Mouse (Mus musculus) limb, embryonic 11.5 days (tissue): ENCODE results near the gene Ube2d2b. TPM values are rescaled to one million over a fixed set of nuclear protein-coding genes. Genes with fewer than 3 reads are reported as not detected.

Experiments
- ATAC-seq: fragments of 200-750 bp; cut with Nextera tagmentation; 2 replicates; pipeline ENCODE4 v1.8.0; 2017; ENCODE audit warnings: low read depth; ENCODE audit not compliant: insufficient number of reproducible peaks, low FRiP score, low TSS enrichment
- DNase-seq: peaks from one replicate; pipeline ENCODE4 v3.0.0-alpha.2; 2015; ENCODE audit warnings: low spot score
- H3K27ac ChIP-seq: fragments of 300-500 bp; sonication (generic); replicated peaks from 2 replicates; pipeline ENCODE4 v1.5.1; 2014; ENCODE audit warnings: low read depth, mild to moderate bottlenecking, low read length
- H3K27me3 ChIP-seq: fragments of 300-500 bp; sonication (generic); 2 replicates; pipeline ENCODE4 v1.6.1; 2014; ENCODE audit warnings: mild to moderate bottlenecking, low read length, mixed read lengths; ENCODE audit not compliant: control insufficient read depth, insufficient read depth
- H3K36me3 ChIP-seq: fragments of 300-500 bp; sonication (generic); 2 replicates; pipeline ENCODE4 v1.6.1; 2014; ENCODE audit warnings: mild to moderate bottlenecking, low read length, moderate library complexity, mixed read lengths; ENCODE audit not compliant: control insufficient read depth, insufficient read depth
- H3K4me1 ChIP-seq: fragments of 300-500 bp; sonication (generic); 2 replicates; pipeline ENCODE4 v1.6.1; 2014; ENCODE audit warnings: low read length, mixed read lengths; ENCODE audit not compliant: control insufficient read depth, insufficient read depth
- H3K4me2 ChIP-seq: fragments of 300-500 bp; sonication (generic); 2 replicates; pipeline ENCODE4 v1.6.1; 2014; ENCODE audit warnings: low read depth, mild to moderate bottlenecking, moderate library complexity; ENCODE audit not compliant: severe bottlenecking
- H3K4me3 ChIP-seq: fragments of 300-500 bp; sonication (generic); 2 replicates; pipeline ENCODE4 v1.5.1; 2014; ENCODE audit warnings: low read depth, low read length
- H3K9ac ChIP-seq: fragments of 300-500 bp; sonication (generic); 2 replicates; pipeline ENCODE4 v1.6.1; 2014; ENCODE audit warnings: mild to moderate bottlenecking, low read length
- H3K9me3 ChIP-seq: fragments of 300-500 bp; sonication (generic); 2 replicates; pipeline ENCODE4 v1.6.1; 2016; ENCODE audit warnings: low read length; ENCODE audit not compliant: control insufficient read depth
- WGBS: fragments of 180-500 bp; shearing (Covaris S2); extraction: QIAGEN DNeasy Blood & Tissue Kit; methylation state at CpG from one replicate; pipeline ENCODE4 v1.1.7; 2014; 5-methylcytosine and 5-hydroxymethylcytosine counted together
- polyA plus RNA-seq: library from polyadenylated mRNA; unstranded; fragments of >200 nt; fragmentation: Nextera tagmentation; extraction: Ambion mirVana; gene quantifications from 2 replicates; pipeline ENCODE4 v1.2.1, GENCODE M21; 2014

The Ube2d2b gene
- polyA plus RNA-seq, 1 experiment from 2014 or later: 0.23 TPM

DNA sequence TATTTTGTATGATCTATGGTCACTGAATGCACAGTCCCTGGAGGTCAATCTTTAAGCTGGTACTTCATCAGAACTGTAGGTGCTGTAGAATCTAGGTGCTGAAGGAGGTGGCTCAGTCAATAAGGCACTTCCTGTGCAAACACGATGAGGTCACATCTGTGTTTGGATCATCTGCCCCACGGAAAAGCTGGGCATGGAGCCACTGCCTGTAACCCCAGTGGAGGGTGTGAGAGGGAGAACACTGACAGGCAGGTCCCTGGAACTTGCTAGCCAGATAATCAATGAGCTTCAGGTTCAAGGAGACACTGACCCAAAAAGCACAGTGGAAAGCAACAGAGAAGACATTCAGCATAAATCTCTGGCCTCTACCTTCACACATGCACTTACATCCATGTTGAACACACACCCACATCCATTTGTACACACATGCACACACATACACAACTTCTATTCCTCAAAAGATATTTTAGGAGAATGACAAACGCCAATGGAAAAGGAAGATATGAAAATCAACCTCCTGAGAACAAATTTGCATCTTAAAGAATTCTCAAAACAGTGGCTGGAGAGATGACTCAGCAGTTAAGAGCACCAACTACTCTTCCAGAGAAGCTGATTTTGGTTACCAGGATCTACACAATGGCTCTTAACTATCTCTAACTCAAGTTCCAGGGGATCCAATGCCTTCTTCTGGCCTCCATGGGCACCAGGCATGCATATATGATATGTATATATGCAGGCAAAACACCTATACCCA lies 9.2 kb downstream of the Ube2d2b start:
- 79% methylated on average over 3 of the region's 3 CpGs for WGBS
- DNase-seq: no peak

DNA sequence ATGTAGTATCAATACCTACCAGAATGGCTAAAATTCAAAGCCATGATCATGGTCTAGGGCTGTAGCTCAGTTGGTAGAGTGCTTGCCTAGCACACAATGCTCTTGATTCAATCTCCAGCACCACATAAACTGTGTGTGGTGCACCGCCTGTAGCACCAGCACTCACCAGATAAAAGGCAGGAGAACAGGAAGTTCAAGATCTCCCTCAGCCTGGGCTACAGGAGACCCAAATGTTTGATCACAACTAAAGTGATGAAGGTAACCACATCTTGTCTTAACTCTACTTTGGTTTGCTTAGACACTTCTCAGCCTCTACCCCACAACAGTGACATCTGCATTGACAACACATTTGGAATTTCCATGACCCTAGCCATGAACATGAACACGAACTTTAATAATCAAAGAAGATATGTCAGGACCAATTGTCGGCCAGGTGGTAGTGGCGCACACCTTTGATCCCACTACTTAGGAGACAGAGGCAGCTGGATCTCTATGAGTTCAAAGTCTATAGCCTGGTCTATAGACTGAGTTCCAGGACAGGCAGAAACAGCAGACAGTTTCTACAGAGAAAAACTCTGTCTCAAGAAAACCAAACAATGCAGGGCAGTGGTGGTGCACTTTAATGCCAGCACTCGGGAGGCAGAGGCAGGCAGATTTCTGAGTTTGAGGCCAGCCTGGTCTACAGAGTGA lies 10.8 kb downstream of the Ube2d2b start:
- no peaks in the 10 kb centered on the region for H3K9me3 ChIP-seq
- H3K36me3 ChIP-seq: no peaks in the 10 kb centered on the region; the same call in 1 of the 2 replicates
- ATAC-seq (no peak), DNase-seq (no peak)
- WGBS: 94% methylated on average over 5 of the region's 5 CpGs
- H3K27me3 ChIP-seq: no peaks in the 10 kb centered on the region
- H3K4me1 ChIP-seq: no peaks in the 10 kb centered on the region
- no peak overlapping the region for H3K4me2 ChIP-seq
- no peak overlapping the region for H3K4me3 ChIP-seq
- H3K27ac ChIP-seq: no peak overlapping the region
- no peak overlapping the region for H3K9ac ChIP-seq

More for the DNA sequence above, 9.2 kb downstream of the Ube2d2b start:
- ATAC-seq: no peak
- Histone ChIP-seq H3K4me1 (no peaks in the 10 kb centered on the region), H3K4me2 (no peak overlapping the region), H3K9ac (no peak overlapping the region), H3K36me3 (no peaks in the 10 kb centered on the region; the same call in 1 of the 2 replicates), H3K4me3 (no peak overlapping the region), H3K9me3 (no peaks in the 10 kb centered on the region), H3K27me3 (no peaks in the 10 kb centered on the region), H3K27ac (no peak overlapping the region)

DNA sequence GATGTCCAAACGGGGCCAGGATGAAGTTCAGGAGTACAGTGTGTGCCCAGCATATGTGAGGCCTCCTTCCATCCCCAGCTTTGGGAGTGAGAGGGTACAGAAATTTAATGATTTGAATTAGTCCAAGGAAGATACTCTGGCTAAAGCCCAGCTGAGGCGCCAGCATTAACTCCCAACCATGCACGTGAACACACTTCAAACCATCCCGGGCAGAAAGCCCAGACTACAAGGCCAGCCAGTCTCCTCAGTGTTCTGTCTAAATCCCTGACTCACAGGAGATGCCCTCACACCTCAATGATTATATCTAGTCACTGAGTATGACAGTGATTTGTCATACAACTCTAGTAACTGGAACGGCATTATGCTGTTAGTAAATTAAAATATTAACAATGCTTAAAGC lies 17.4 kb downstream of the Ube2d2b start:
- no peak for ATAC-seq
- H3K27me3 ChIP-seq: no peaks in the 10 kb centered on the region
- no peak for DNase-seq
- WGBS: 89% methylated on average over 5 of the region's 5 CpGs
- H3K27ac ChIP-seq: no peak overlapping the region
- H3K4me3 ChIP-seq: no peak overlapping the region
- H3K36me3 ChIP-seq: peaks cover 2% of the 10 kb centered on the region; the same call in 1 of the 2 replicates
- no peaks in the 10 kb centered on the region for H3K4me1 ChIP-seq
- H3K9me3 ChIP-seq: no peaks in the 10 kb centered on the region
- no peak overlapping the region for H3K9ac ChIP-seq
- H3K4me2 ChIP-seq: no peak overlapping the region

DNA sequence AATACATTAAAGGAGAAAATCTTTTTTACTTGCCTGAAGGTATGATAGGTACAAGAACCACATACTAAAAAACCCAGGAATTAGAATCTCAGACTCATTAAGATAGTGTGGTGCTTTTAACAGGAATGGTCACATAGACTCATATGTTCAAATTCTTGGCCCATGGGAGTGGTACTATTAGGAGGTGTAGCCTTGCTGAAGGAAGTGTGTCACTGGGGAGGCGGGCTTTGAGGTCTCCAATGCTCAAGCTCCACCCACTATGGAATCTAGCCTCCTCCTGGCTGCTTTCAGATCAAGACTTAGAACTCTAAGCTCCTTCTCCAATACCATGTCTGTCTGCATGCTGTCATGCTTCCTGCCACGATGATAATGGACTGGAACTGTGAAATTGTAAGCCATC lies 17.9 kb downstream of the Ube2d2b start:
- Histone ChIP-seq H3K4me3 (no peak overlapping the region), H3K9me3 (no peaks in the 10 kb centered on the region), H3K27me3 (no peaks in the 10 kb centered on the region), H3K9ac (no peak overlapping the region), H3K27ac (no peak overlapping the region), H3K4me1 (no peaks in the 10 kb centered on the region), H3K36me3 (peaks cover 2% of the 10 kb centered on the region; the same call in 1 of the 2 replicates), H3K4me2 (no peak overlapping the region)
- ATAC-seq (no peak), DNase-seq (no peak)
- 84% methylated on average over 2 of the region's 2 CpGs for WGBS

DNA sequence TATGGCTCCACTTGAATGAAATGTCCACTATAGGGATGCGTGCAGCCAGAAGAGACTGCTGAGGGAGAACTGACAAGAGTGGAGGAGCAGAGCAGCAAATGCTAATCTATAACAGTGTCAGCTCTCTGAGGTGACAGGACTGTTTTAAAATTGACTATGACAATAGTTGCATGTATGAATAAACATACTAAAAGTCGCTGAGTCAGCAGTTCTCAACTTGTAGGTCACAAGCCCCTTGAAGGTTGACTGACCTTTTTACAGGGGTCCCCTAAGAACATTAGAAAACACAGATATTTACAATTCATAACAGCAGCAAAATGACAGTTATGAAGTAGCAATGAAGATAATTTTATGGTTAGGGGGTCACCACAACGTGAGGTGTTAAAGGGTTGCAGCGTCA lies 19.1 kb downstream of the Ube2d2b start:
- Histone ChIP-seq H3K4me1 (no peaks in the 10 kb centered on the region), H3K27ac (no peak overlapping the region), H3K27me3 (no peaks in the 10 kb centered on the region), H3K9ac (no peak overlapping the region), H3K9me3 (no peaks in the 10 kb centered on the region), H3K36me3 (peaks cover 2% of the 10 kb centered on the region; the same call in 1 of the 2 replicates), H3K4me3 (no peak overlapping the region), H3K4me2 (no peak overlapping the region)
- ATAC-seq (no peak), DNase-seq (no peak)
- WGBS: 90% methylated on average over 4 of the region's 4 CpGs

DNA sequence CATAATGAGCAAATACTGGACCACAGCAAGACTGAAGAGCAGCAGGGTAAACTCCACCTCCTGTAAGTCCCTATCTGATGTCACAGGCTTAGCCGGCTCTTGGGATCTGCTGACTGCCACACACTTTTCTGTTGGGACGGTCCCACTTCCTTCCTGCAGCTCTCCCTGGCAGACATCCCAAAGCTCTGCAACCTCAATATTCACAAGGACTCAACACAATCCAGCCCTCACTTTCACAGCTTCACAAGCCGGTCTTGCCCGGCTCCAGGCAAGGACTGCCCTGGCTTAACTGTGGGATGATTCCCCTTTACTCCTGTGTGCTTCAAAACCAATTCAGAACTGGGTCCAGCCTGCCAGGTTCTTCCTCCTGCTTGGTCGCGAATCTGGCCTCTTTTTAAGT lies 23.9 kb downstream of the Ube2d2b start:
- Histone ChIP-seq H3K27me3 (no peaks in the 10 kb centered on the region), H3K9ac (no peak overlapping the region), H3K27ac (no peak overlapping the region), H3K36me3 (0 out of 2 replicates have a peak, but pooled peaks cover 1% of the 10 kb centered on the region), H3K4me3 (no peak overlapping the region), H3K4me2 (no peak overlapping the region), H3K4me1 (no peaks in the 10 kb centered on the region), H3K9me3 (no peaks in the 10 kb centered on the region)
- ATAC-seq (no peak), DNase-seq (no peak)
- WGBS: 48% methylated on average over 6 of the region's 6 CpGs

DNA sequence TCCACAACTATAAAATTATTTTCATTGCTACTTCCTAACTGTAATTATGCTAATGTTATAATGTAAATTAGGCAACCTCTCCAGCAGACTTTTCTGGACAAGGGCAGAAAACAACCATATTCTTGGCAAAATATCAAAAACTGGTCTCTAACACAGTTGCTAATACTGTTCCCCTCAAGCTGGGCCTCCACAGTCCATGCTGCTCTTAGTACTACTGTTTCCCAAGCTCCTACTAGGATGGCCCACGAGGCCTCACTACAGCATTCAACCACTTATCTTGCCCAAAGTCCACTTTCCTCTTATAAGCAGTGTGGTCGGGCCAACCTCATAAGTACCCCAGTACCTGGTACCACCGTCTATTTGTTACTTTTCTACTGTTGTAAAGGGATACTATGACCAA lies 24.7 kb downstream of the Ube2d2b start:
- Histone ChIP-seq H3K4me3 (no peak overlapping the region), H3K4me1 (no peaks in the 10 kb centered on the region), H3K9me3 (no peaks in the 10 kb centered on the region), H3K9ac (no peak overlapping the region), H3K4me2 (no peak overlapping the region), H3K27ac (no peak overlapping the region), H3K27me3 (no peaks in the 10 kb centered on the region), H3K36me3 (no peaks in the 10 kb centered on the region)
- 84% methylated on average over 3 of the region's 3 CpGs for WGBS
- ATAC-seq (no peak), DNase-seq (no peak)

DNA sequence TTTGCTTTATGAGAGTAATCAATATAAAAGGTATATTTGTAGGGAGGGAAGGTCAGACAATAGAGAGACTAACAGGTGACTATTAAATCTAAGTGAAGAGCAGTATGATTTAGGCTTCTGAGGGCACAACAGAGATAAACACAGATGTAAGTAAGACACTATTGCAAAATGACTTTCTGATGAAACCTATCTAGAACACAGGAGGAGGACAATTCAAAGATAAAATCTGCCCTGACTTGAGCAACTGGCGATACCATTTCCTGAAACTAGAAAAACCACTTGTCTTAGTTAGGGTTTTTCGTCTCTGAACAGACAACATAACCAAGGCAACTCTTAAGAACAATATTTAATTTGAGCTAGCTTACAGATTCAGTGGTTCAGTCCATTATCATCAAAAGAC lies 25.6 kb downstream of the Ube2d2b start:
- Histone ChIP-seq H3K27me3 (no peaks in the 10 kb centered on the region), H3K27ac (no peak overlapping the region), H3K36me3 (no peaks in the 10 kb centered on the region), H3K4me1 (no peaks in the 10 kb centered on the region), H3K9me3 (no peaks in the 10 kb centered on the region), H3K4me3 (no peak overlapping the region), H3K9ac (no peak overlapping the region), H3K4me2 (no peak overlapping the region)
- ATAC-seq (no peak), DNase-seq (no peak)
- WGBS: 96% methylated on average over 2 of the region's 2 CpGs
